Mouse (Mus musculus) liver, embryonic 14.5 days (tissue): ENCODE measurements at regions not wholly inside any gene's neighbourhood (a gene's known extent, or its start where the extent isn't known, plus 50 kb on each side); places are given as distances from the start of the nearest gene placed in this dataset.

Source experiments
- CTCF ChIP-seq: IDR thresholded peaks from 2 replicates; pipeline ENCODE4 v1.5.1; 2016; ENCODE audit warnings: antibody characterized with exemption, low read depth, control low read depth
- EP300 ChIP-seq: IDR thresholded peaks from 2 replicates; pipeline ENCODE4 v1.6.1; 2016; ENCODE audit warnings: antibody characterized with exemption, low read depth

DNA sequence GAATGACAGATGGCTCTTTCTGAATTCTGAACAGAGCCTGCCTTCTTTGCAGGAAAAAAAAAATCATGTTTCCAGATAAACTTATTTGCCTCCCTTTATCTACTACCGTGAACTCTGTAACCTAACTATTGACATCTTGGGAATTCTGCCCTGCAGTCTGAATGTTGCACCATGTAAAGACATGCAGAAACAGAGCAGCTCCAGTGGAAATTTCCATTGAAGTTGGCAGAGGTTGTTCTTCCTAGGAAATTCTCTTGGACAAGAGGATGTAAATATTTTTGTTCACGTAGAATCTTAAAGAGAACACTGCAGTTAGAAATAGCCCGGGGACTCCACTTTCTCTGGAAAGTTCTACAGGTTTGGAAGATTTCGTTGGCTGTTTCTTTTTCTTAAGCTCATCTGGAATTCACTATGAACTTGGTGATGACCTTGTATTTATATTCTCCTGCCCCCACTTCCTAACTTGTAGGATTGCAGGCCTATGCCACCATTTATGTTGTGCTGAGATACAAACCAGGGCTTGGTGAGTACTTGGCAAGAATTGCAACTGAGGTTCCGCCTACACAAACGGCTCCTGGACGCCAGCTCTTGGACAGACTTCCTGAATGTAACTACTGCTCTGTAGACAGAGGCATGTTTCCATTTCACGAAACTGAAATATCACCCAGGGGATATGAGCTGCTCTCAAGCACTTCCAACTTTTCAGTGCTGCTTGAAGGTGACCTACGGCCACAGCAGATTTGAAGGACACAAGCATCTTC is 202.7 kb upstream of the Mocs1 start:
- TF ChIP-seq CTCF (no peak), EP300 (no peak)
